Mouse (Mus musculus) left cerebral cortex, postnatal 4 days (tissue): ENCODE data around the gene Hibadh. TPM values are rescaled to one million over a fixed set of nuclear protein-coding genes. Genes with fewer than 3 reads are reported as not detected.
A peak's percentile ranks its signal among the peaks of the same experiment; 100 is the strongest.

Experiments used
- DNase-seq: peaks from one replicate; pipeline ENCODE4 v3.0.0-alpha.2; 2022
- intact Hi-C: fragments of 180-260 bp; cut with DNase I; formaldehyde crosslinking; loops from one replicate; pipeline ENCODE4 v1.15.1; 2025
- total RNA-seq, 2 experiments: library from RNA; stranded (reverse); gene quantifications; 2 replicates each; pipeline ENCODE4 v1.2.3; 2021

Hibadh gene
- total RNA-seq, 2 experiments from 2014 or later, result 31.2 to 32.2 TPM

- DNase-seq, result no peak
- intact Hi-C loops, result no loop called here
Measured at GRCm38 (mm10) chr6:52505777-52506755, 134.1 kb downstream of the Hibadh start.

- intact Hi-C loops, result no loop called here
- DNase-seq, result peak; percentile 49
Measured at GRCm38 (mm10) chr6:52504676-52505460, 135.3 kb downstream of the Hibadh start.

- intact Hi-C loops, result no loop called here
- DNase-seq, result no peak
Measured at GRCm38 (mm10) chr6:52502986-52503385, 137.2 kb downstream of the Hibadh start.

- DNase-seq, result no peak
- intact Hi-C loops, result no loop called here
Measured at GRCm38 (mm10) chr6:52501479-52501878, 138.7 kb downstream of the Hibadh start.

Other genes starting within 250 kb of the Hibadh start
- 100 to 1,000 TPM; 106 to 109 TPM for gene Tax1bp1, start 73.3 kb upstream of the Hibadh start, total RNA-seq